Mouse (Mus musculus): ENCODE measurements around the gene Fpgs.

DNA sequence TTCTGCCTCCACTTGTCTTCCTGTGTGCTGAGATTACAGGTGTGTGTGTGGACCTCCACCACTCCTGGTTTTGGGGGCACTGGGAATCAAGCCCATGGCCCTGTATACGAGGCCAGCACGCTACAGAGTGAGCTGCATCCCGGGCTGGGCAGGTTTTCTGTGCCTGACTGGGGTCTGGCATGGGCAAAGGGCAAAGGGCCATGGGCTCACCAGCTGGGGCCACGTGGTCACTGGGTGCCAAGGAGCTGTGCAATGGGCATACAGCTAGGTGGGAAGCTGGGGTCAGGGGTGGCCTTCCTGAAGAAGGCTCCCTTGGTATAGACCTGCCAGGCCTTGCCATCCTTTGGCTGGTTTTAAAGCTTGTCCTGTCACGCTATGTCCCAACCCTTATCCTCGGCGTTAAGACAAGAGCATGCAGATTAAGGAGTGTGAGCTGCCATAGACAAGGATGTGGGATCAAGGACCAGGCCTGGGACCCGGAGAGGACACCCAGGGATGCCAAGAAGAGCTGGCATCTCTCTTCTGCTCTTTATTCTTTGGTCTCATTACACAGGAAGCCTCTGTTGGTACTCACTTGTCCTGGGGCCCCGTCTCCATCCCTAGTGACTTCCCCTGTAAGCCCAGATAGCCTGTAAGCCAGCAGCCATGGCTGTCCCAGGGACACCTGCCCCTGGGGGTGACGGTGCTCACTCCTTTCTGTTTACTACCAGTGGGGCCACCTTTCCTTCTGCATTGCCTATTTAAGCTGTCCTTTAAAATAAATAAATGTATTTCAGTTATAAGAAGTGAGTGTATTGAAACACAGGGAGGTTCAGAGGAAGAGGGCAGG lies 69.5 kb downstream of the Fpgs start:
- TF ChIP-seq CTCF (IDR thresholded peaks at IDR 0.05; ENCODE audit: borderline replicate concordance, insufficient read depth, low read depth, low read length) (no peak), POLR2A (IDR thresholded peaks at IDR 0.05; ENCODE audit: borderline replicate concordance, insufficient read depth, low read length) (no peak)
